Mouse (Mus musculus) heart, adult 18-20 months (tissue): ENCODE data around the gene Pof1b. TPM values are rescaled to one million over a fixed set of nuclear protein-coding genes. Genes with fewer than 3 reads are reported as not detected.

Experiments
- DNase-seq, 2 experiments: peaks; one replicate each; pipeline ENCODE4 v3.0.0; 2021 to 2022; ENCODE audit warnings: mixed read lengths in 1 of 2
- long read RNA-seq, 2 experiments: library from polyadenylated mRNA; stranded (forward); transcript quantifications; one replicate each; pipeline ENCODE4 v2.0.0; 2021
- total RNA-seq, 2 experiments: library from RNA; stranded (reverse); gene quantifications; 2 replicates each; pipeline ENCODE4 v1.2.3; 2021

Pof1b gene
- total RNA-seq: under 1 TPM in 1 of 2 experiments, not detected in 1; 0.21 TPM
- long read RNA-seq, experiment 1: 0 reads
- long read RNA-seq, experiment 2: 0 reads

GRCm38 (mm10) chrX:112698508-112698907 lies at the start of gene Pof1b:
Pof1b (minus strand) TSS chrX:112698651.
- DNase-seq: no peak

GRCm38 (mm10) chrX:112716587-112716986 lies 18.1 kb upstream of the Pof1b start:
- no peak for DNase-seq

GRCm38 (mm10) chrX:112694392-112694791 lies 4.1 kb downstream of the Pof1b start:
- DNase-seq: peak in 1 of 2 experiments; percentile 0

DNA sequence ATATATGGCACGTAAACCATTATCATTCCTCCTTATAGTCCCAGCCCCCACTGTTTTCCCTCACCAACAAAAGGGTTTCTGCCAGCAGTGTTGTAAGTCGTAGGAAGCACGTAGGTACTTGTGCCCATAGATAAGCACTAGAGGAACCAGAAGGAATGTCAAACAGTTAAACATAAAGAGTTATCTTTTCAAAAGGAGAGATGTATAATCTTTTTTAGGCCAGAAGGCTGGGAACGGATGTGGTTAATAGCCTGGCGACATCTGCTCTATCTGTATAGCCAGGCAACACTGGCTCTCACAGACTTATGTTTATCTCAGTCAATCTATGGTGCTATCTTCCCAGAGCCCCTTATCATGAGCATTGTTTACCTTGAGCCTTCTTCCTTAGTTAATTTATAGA lies 17.8 kb downstream of the Pof1b start:
- DNase-seq: no peak

DNA sequence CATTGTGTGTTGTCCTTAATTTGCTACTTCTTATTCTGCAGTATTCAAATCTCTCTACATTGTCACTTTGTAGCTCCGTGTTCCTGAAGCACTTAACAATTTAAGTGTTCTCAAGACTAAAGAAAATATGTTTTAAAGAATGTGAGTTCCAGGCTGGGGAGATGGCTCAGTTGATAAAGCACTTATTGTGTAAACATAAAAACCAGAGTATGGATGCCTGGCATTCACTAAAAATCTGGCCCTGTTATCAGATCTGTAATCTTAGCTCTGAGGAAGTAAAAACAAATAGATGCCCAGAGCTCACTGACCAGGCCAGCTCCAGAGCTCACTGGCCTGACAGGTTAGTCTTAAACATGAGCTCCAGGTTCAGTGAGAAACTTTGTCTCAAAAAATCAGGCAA lies 22.9 kb downstream of the Pof1b start:
- no peak for DNase-seq

- DNase-seq: peak in 1 of 2 experiments; percentile 14
Measured at GRCm38 (mm10) chrX:112601306-112602120, 96.9 kb downstream of the Pof1b start.

- peak; percentile 3 to 12 for DNase-seq
Measured at GRCm38 (mm10) chrX:112600511-112601305, 97.7 kb downstream of the Pof1b start, which contains the start of gene Zfp711. Zfp711 (plus strand) TSS chrX:112600526.

Other genes with a start within 250 kb of the Pof1b start
- not detected for gene 2010106E10Rik, start 203.4 kb downstream of the Pof1b start, total RNA-seq
- gene Zfp711, start 98.1 kb downstream of the Pof1b start, total RNA-seq: under 1 TPM; 0.12 to 0.13 TPM